Comparison of ENCODE assay signal across 13 mouse cellular contexts in genomic region chr7:129049726-129050125, GRCm38 (mm10).
DNase-seq lines count a peak whose midpoint lies in the region; ATAC-seq and TF ChIP-seq lines count a peak whose summit lies in the region.
"Had no signal": no experiment of that assay in that cellular context is flagged by ENCODE, and none has a peak within 500 bp of the region (broad histone marks: within the 10 kb centered on the region; RNA-seq: fewer than 3 reads in every experiment).

No protein-coding gene starts in this region.

- ATAC-seq in hindbrain, postnatal 0 days = no peak
- ATAC-seq in hindbrain, embryonic 16.5 days = no peak
- ATAC-seq in liver, embryonic 11.5 days (replicated peaks; ENCODE audit: low FRiP score) = no peak
- ATAC-seq: intestine, embryonic 16.5 days; midbrain, embryonic 15.5 days had no signal

- no peaks in the 10 kb centered on the region for H3K9me3 ChIP-seq in hindbrain, postnatal 0 days (ENCODE audit: low read length)
- H3K9me3 ChIP-seq in hindbrain, embryonic 16.5 days (ENCODE audit: control insufficient read depth, low read length) = no peaks in the 10 kb centered on the region
- no peaks in the 10 kb centered on the region for H3K9me3 ChIP-seq in liver, embryonic 11.5 days (ENCODE audit: control insufficient read depth, low read length)
- H3K9me3 ChIP-seq: midbrain, embryonic 15.5 days had no signal

- H3K4me1 ChIP-seq in hindbrain, postnatal 0 days (ENCODE audit: insufficient read depth, low read length) = no peaks in the 10 kb centered on the region
- H3K4me1 ChIP-seq in hindbrain, embryonic 16.5 days (ENCODE audit: control insufficient read depth, insufficient read depth, low read depth, low read length) = peaks cover 2% of the 10 kb centered on the region; the same call in 1 of the 2 replicates
- no peaks in the 10 kb centered on the region for H3K4me1 ChIP-seq in liver, embryonic 11.5 days (replicated peaks; ENCODE audit: control insufficient read depth, insufficient read depth, low read length)
- H3K4me1 ChIP-seq: midbrain, embryonic 15.5 days had no signal

- H3K27ac ChIP-seq in hindbrain, postnatal 0 days = no peak overlapping the region
- no peak overlapping the region for H3K27ac ChIP-seq in hindbrain, embryonic 16.5 days (ENCODE audit: low read depth, low read length)
- no peak overlapping the region for H3K27ac ChIP-seq in liver, embryonic 11.5 days (ENCODE audit: low read depth, low read length)
- H3K27ac ChIP-seq: midbrain, embryonic 15.5 days had no signal

- no peaks in the 10 kb centered on the region for H3K36me3 ChIP-seq in hindbrain, postnatal 0 days (ENCODE audit: insufficient read depth, low read length)
- H3K36me3 ChIP-seq in hindbrain, embryonic 16.5 days (ENCODE audit: control insufficient read depth, insufficient read depth, low read length) = no peaks in the 10 kb centered on the region
- no peaks in the 10 kb centered on the region for H3K36me3 ChIP-seq in liver, embryonic 11.5 days (ENCODE audit: control insufficient read depth, insufficient read depth, low read length)
- H3K36me3 ChIP-seq: midbrain, embryonic 15.5 days had no signal

- TF ChIP-seq CTCF in hindbrain, postnatal 0 days (IDR thresholded peaks at IDR 0.05; ENCODE audit: low read depth) = no peak

- H3K27me3 ChIP-seq in hindbrain, postnatal 0 days (ENCODE audit: insufficient read depth, low read length) = no peaks in the 10 kb centered on the region
- H3K27me3 ChIP-seq in hindbrain, embryonic 16.5 days (replicated peaks; ENCODE audit: control insufficient read depth, insufficient read depth, low read length) = no peaks in the 10 kb centered on the region
- H3K27me3 ChIP-seq in liver, embryonic 11.5 days (replicated peaks; ENCODE audit: control insufficient read depth, insufficient read depth, low read length) = no peaks in the 10 kb centered on the region
- H3K27me3 ChIP-seq: midbrain, embryonic 15.5 days had no signal

- H3K4me2 ChIP-seq in hindbrain, postnatal 0 days (ENCODE audit: low read depth, low read length) = no peak overlapping the region
- no peak overlapping the region for H3K4me2 ChIP-seq in hindbrain, embryonic 16.5 days (ENCODE audit: low read length)
- H3K4me2 ChIP-seq in liver, embryonic 11.5 days = no peak overlapping the region
- H3K4me2 ChIP-seq: midbrain, embryonic 15.5 days had no signal

- peak; percentile 65 for DNase-seq in hindbrain, postnatal 0 days (ENCODE audit: low spot score)
- DNase-seq in gastrocnemius, postnatal 25 days = peak; percentile 11
- peak; percentile 8 for DNase-seq in layer of hippocampus, adult 9-10 months (ENCODE audit: low spot score)
- peak; percentile 8 for DNase-seq in lung, postnatal 25 days (ENCODE audit: low spot score)
- DNase-seq in liver, embryonic 11.5 days (ENCODE audit: low spot score) = no peak
- no peak for DNase-seq in embryo, embryonic 10.5 days (ENCODE audit: low spot score)
- no peak for DNase-seq in adrenal gland, adult 2 months
- DNase-seq: adrenal gland, adult 8-10 months; heart, adult 18-20 months; heart, postnatal 4 days had no signal

- 64% methylated on average over 4 of the region's 4 CpGs for WGBS in hindbrain, postnatal 0 days
- WGBS in hindbrain, embryonic 16.5 days = 66% methylated on average over 4 of the region's 4 CpGs
- 90% methylated on average over 4 of the region's 4 CpGs for WGBS in liver, embryonic 11.5 days

- H3K9ac ChIP-seq in hindbrain, postnatal 0 days (replicated peaks; ENCODE audit: low read length) = no peak overlapping the region
- no peak overlapping the region for H3K9ac ChIP-seq in hindbrain, embryonic 16.5 days (ENCODE audit: low read depth, low read length)
- H3K9ac ChIP-seq in liver, embryonic 11.5 days (ENCODE audit: low read depth, low read length) = no peak overlapping the region
- H3K9ac ChIP-seq: midbrain, embryonic 15.5 days had no signal

- H3K4me3 ChIP-seq in hindbrain, postnatal 0 days (ENCODE audit: low read length) = no peak overlapping the region
- H3K4me3 ChIP-seq in hindbrain, embryonic 16.5 days (ENCODE audit: low read length) = no peak overlapping the region
- H3K4me3 ChIP-seq in liver, embryonic 11.5 days (ENCODE audit: low read depth, low read length) = no peak overlapping the region
- H3K4me3 ChIP-seq: midbrain, embryonic 15.5 days had no signal

Comparison
In these comparisons a context has a peak if more than half of its experiments do, and no peak if none do; other contexts are left out.
1. DNase-seq: peak in hindbrain, postnatal 0 days (single experiment), gastrocnemius, postnatal 25 days (single experiment), layer of hippocampus, adult 9-10 months (single experiment) and lung, postnatal 25 days (single experiment); none in liver, embryonic 11.5 days (single experiment), embryo, embryonic 10.5 days (single experiment) and adrenal gland, adult 2 months (single experiment).